Mouse (Mus musculus) cerebellum, postnatal 10 days (tissue): ENCODE data around the gene Ddx10.
"Not testable (repeated sequence)": the region's sequence is repeated elsewhere in the genome, so short reads cannot be mapped to it uniquely, and the experiment has no call there.

Experiments
- DNase-seq, 2 experiments: peaks; one replicate each; pipeline ENCODE4 v3.0.0; 2021; ENCODE audit warnings: mixed read lengths in 2 of 2

The Ddx10 gene

DNA sequence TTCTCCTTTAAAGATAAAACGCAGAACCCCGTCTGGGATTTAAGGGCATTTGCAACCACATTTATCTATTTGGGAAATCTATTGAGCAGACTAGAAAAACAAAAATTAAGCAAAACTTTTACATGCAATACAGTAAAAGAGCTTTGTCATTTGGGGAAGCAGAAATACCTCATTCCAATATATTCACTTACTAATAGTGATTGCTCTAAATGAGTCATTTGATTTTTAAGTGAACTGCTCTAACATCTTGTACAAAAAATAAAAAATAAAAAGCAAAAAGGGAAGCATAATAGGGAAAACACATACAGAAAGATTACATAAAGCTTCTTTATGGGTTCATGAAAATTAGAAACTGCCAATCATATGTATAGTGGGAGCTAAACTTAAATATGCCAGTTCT, 104.3 kb downstream of the Ddx10 start:
- no peak for DNase-seq

DNA sequence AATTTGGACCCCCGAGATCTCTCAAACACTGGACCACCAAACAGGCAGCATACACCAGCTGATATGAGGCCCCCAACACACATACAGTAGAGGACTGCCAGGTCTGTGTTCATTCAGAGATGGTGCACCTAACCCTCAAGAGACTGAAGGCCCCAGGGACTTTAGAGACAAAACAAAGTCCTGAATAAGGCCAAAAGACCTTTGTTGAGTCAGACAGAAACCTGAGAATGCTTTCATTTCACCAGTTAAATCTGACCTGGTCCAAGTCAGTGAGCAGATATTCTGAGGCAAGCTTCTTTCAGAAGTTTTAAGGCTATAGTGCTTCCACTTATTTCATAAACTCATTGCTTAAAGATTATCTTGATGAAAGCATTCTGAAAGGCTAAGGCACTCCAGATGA, 105.4 kb downstream of the Ddx10 start:
- DNase-seq = not testable (repeated sequence)

DNA sequence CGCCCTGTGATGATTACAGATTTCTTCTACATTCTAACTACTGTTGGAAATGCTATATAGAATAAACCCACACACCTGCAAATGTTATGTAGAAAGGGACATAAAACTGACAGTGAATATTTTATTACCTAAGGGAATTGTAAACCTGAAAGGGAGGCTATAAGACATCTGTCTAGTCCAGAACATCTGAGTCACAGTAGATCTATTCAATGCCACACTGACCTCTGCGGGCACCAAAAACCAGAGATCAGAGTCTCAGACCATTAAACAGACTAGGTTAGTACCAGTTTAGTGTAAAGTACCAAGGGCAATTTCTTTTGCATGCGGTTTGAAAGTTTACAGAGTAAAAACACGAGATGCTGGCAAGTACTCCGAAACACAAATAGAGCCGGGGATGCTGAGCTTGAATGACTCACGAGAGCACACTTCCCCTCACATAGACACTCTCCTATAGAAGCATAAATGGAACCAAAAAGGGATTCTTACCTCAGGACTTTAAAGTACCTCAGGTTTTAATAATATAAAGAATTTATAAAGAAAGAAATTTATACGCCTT, 107.2 kb downstream of the Ddx10 start:
- DNase-seq = no peak

DNA sequence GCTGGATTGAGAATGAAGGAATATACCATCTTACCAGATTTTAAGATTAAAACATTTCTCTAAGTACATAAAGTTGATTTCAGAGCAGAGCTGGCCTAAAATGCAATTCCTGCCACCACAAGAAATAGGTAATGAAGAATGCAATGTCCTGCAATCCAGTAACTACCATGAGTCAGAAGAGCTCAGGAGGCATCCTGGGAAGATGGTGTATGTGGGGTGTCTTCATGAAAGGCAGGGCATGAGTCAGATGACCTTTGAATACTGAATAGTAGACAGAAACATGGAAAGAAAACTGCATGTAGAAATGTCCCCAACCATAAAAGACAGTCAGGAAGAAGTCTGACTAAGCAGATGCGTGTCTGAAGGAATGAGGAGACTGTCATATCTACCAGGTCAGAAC, 115.0 kb downstream of the Ddx10 start:
- DNase-seq = no peak

DNA sequence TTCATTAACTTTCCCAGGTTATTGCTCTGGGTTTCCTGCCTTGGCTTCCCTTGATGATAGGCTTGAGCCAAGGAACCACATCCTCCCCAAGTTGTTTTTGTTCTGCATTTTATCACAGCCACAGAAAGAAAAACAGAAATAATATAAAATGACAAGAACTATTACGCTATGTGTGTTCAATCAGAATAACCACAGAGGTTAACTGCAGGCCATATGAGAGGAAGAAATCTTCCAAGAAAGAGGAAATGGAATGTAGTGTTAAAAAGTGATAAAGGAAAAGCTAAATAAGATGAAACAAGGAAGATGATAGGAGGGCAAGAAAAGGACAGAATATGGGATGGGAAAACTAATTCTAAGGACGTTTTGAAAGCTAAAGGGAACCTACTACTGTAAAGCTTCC, 117.4 kb downstream of the Ddx10 start:
- no peak for DNase-seq

DNA sequence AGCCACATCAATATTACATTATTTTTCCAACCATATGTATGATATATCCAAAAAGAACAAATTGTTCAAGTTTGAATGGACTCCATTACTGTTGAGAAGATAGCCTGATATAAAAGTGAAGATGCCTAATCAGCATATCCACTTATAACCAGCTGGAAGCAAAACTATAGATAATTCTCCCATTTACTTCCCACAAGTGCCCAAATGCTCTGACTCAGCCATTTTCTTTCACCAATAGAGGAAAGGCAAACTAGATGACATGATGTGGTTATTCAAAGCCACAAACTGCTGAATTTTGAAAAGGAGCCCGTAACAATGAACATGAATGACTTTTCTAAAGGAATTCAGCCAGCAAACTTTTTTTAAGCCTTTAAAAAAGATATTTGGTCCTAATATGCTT, 146.8 kb downstream of the Ddx10 start:
- DNase-seq = no peak

DNA sequence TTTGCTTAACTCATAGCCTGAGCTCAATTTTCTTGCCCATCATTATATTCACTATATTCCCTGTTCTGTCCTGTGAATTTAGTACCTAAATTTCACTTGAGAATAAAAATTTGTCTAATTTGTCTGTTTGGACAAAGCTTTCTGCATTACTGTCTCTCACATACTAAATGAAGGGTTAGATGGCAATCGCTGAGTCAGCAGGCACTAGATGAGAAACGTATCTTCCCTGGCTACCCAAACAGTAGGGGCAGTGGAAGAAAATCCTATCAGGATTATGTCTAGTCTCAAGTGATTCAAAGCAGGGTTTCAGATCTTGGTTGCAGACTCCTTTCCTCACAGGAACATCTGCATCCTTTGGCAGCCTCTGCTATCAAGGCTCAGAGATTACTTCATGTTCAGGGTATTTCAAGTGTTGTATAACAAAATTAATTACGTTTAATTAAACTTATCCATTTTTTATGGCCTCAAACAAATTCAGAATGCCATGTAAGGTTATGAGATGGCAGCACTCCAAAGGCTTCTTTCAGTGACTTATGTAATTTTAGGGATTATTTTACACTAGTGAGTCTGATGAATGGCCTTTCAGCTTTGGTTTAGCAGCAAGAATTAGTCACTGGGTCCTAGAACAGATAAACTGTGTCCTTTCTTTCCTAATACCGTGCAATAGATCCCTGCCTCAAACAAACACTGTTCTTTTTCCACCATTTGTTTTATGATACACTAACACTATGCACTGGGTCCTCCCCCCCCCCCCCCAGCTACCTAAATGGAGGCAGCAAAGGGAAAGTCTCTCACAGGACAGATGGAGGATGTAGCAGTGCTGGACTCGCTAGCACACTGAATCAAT, 152.3 kb downstream of the Ddx10 start:
- DNase-seq = no peak

DNA sequence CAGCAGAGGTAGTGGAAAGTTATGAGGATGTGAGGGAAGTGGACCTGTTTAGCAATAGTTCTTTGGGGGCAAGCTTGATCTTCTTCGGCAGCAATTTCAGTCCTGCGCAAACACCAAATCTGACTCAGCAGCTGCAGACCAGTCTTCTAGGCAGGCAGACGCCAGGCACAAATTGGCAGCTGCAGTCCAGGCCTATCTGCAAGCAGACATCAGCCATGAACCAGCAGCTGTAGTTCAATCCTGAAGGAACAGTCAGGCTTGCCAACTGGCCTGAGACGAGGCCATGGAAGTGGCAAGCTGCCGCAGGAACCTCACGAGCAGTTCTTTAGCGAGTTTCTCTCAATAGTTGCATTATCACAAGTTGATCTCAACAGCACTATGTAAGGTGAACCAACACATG, 153.3 kb downstream of the Ddx10 start:
- DNase-seq = peak; percentile 51 to 59

DNA sequence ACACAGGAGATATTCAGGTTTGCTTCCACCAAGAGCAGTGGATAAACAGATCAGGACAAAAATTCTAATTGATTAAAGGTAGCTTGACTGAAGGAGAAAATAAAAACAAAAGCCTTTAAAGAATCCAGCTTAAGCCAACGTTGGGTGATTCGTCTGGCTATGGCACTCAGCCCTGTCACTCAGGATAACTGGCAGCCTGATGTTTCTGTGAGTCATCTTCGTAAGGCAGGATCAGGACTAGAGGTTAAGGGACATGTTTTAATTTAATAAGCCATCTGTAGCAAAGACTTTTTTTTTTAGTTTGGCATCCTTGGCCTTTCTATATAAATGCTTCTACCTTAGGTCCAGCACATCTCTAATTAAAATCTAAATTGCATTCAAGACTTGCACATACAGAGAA, 170.2 kb downstream of the Ddx10 start:
- DNase-seq = no peak

DNA sequence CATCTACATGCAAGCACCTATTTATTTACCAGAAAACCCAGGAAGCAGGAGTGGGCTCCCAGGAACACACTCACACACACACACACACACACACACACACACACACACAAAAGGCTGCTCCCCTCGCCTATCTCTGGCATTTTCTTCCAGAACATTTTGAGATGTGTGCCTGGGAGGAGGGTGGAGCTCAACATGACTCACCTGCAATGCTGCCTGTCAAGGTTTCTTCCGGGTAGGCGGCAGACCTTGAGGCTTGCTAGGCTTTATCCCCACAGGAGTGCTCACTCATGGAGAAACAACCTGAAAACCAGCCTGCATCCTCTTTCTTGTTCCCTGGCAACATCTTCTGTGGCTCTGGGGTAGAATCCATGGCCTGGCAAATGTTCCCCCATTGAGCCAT, 171.9 kb downstream of the Ddx10 start:
- DNase-seq = no peak

DNA sequence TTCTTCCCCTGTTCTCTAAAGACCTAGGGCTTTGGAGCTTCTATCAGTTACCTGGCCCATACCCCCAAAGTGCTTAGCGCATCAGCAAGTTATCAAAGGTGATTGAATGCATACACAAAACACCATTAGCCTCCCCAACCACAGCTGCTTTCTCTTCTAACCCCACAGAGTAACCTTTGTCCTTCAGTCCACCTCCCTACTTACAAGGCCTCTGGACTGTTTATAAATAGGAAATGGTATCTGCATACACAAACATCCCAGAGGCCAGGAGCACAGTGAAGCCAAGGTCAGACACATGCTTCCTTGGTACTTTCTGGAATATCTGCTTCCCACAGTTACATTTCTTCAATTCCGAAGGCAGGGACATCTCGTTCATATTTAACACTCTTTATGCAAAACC, 173.4 kb downstream of the Ddx10 start:
- DNase-seq = no peak

DNA sequence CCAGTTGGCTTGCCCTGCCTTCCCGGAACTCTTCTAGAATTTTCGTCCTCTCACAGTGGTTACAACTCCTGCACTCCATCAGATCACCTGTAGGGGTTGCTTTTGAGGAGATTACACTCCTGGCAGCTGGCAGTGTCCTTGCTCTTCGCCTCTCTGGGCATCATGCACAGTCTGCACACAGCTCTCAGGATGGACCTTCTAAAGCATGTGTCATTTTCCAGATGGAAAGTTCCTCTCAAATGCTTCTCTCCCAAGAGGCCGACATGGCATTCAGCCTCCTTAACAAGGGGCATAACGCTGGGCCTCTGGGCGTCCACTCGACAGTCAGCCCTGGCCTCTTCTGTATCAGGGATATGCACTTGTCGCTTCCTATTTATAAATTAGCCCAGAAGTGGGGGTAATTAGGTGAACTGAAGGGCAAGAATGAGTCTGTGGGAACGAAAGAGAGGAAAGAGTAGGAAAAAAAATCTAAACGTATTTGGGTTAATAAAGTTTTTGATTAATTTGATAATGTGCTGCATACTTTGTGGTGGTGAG, 174.2 kb downstream of the Ddx10 start:
- peak; percentile 28 to 29 for DNase-seq

DNA sequence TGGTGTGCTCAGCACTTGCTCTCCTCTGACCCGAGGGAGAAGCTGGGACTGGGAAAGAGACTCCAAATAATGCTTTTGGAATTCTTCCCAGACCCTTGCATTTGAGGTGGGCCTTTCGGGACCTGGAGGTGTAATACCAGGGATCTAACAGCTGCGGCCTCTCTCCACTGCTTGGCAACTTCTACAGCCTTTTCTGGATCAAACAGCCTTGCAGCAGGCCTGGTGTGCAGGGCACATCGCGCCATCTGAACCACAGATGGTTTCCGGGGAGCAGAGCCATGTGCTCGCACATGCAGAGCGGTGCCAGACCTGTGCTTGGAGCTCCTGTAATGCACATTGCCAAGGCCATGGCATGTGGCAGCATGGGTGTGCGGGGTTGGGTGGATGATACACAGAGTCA, 175.8 kb downstream of the Ddx10 start:
- DNase-seq = peak; percentile 79 to 89

DNA sequence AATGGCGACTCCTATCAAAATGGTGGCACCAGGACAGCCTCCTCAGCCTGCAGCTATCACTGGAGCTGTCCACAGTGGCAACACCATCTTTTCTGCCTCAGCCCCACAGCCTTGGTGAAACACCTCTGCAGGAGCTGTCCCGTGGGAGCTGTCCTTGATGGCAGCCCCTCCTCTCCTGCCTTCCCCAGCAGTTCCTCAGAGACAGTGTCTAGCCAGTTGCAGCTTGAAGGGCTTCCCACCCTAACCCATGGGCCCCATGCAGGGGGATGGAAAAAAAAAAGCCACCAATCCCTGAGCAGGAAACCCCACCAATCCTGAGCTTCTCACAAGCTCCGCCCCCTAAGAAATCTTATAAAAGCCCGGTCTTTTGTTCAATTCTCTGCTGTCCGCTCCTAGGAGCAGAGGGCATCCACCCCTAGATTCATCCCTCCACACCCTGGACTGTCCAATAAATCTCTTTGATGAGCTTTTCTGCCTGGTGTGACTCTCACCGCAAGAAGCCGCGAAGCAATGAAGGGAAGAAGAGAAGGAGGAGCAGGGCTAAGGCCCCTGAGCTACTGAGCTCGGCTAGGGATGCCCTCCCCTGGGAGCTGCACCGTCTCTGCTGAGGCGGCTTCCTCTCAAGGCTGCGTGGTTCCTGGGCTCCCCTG, 176.9 kb downstream of the Ddx10 start:
- peak; percentile 21 to 33 for DNase-seq

DNA sequence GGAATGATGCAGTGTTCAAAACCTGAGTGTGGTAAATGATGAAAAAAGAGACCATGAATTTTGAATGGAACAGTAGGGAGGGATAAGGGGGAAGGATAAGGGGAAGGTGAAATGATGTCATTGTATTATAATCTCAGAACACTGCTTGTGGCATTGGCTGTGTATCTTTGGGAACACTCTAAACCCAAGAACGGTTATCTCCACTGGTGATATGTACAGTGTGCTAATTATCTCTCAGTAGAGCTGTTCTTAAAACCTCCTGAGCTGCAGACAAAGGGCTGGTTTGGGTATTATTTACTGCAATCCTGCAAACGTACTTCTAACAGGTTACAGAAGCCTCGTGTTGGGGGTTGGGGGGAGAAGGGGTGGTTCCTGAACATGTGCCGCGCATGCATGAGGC, 179.7 kb downstream of the Ddx10 start:
- no peak for DNase-seq

DNA sequence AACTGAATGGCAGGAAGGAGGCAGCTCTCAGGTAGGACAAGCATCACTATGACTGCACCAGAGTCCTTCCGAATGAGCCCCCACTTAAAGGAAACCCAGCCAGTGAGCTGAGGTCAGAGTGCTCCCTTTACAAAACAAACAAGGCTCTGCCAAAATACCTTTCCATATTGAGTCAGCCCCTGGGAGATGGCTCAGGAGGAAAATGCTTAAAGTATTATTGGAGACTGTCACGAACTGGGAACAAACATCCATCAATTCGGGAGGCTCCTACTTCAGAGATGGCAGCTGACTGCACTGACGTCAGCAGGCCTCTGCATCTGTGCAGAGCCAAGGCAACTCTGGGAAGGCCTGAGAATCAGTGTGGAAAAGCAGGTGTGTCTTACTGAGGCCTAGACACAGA, 181.4 kb downstream of the Ddx10 start:
- DNase-seq = no peak

DNA sequence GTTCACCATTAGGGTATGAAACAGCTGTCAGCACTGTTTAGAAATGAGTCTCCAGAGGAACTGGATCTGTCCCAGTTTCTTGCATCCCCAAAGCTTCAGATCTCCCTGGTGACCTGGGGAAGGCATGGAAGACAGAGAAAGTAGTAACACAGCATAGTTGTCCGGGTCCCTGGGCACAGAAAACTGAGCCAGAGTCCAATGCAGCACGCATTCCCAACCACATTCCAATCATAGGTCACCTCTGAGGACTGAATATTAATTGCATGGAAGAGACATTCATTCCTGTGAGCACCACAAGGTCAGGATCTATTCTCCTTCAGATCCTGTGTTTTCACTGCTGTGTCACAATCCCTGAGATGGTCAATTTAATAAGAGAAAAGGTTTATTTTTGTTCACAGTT, 182.8 kb downstream of the Ddx10 start:
- no peak for DNase-seq

DNA sequence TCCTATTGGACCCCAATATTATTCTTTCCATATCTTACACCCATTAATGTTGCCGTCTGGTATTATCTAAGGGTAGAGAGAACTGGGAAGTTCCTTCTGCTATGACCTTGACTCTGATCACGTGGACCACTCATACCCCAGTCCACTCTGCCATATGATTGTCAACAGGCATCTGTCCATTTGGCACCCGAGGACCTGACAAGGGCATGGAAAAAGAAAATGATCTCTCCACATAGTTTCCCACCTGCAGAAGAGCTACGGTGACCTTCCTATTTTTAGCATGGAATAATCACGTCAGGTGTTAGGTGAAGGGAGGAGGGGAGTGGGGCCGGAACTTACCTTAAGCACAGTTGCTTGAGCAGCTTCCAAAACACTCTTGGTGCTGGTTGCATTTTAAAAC, 183.3 kb downstream of the Ddx10 start:
- DNase-seq = peak; percentile 23 to 35

DNA sequence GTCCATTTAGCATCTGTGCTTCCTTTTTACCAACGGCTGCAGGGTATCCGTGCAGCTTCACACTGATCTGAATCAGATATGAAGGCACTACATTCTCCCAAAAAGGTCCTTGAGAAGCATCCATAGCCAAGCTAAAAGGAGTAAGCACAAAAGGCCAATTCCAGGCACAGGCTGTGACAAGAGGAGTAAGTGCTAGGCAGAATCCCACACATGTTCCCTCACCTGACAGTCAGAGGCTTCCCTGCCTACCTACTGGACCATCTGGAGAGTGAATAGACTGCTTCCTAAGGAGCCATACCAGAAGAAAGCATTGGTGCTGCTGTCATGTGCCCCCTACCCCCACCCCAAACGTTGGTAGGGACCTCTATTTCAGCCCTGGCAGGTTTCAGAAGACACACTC, 192.5 kb downstream of the Ddx10 start:
- no peak for DNase-seq
